Mouse (Mus musculus): ENCODE measurements at regions not wholly inside any gene's neighbourhood (a gene's known extent, or its start where the extent isn't known, plus 50 kb on each side); places are given as distances from the start of the nearest gene placed in this dataset.

- TF ChIP-seq CTCF (IDR thresholded peaks at IDR 0.05) (no peak), POLR2A (IDR thresholded peaks at IDR 0.05; ENCODE audit: insufficient read depth, low read depth, low read length) (no peak)
Observed at GRCm38 (mm10) chr2:159004417-159004816, 209.8 kb downstream of the Dhx35 start.
